Mouse (Mus musculus): ENCODE measurements at regions not wholly inside any gene's neighbourhood (a gene's known extent, or its start where the extent isn't known, plus 50 kb on each side); places are given as distances from the start of the nearest gene placed in this dataset.

DNA sequence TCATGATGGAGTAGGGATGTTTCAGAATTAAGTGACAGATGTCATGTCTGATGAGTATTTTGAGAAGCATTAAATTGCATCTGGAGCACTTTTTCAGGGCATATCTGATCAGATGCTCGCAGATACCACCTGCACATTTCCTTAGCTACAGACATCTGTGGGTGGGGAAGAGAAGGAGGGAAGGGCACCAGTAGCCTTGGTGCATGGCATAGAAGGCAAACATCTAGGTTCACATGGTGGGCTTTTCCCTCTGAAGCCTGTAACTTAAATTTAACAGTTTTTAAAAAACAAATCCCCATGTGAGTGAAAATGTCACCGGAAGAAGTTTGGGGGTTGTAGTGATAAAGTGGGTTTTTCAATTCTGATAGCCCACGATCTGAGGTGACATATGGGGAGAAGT lies 267.1 kb upstream of the Ptger4 start:
- no peak for DNase-seq

- DNase-seq = no peak
Measured at GRCm38 (mm10) chr15:5512546-5512945, 268.6 kb upstream of the Ptger4 start.

- DNase-seq = no peak
Measured at GRCm38 (mm10) chr15:5513146-5513545, 269.2 kb upstream of the Ptger4 start.

- DNase-seq = no peak
Measured at GRCm38 (mm10) chr15:5514217-5514616, 270.2 kb upstream of the Ptger4 start.

DNA sequence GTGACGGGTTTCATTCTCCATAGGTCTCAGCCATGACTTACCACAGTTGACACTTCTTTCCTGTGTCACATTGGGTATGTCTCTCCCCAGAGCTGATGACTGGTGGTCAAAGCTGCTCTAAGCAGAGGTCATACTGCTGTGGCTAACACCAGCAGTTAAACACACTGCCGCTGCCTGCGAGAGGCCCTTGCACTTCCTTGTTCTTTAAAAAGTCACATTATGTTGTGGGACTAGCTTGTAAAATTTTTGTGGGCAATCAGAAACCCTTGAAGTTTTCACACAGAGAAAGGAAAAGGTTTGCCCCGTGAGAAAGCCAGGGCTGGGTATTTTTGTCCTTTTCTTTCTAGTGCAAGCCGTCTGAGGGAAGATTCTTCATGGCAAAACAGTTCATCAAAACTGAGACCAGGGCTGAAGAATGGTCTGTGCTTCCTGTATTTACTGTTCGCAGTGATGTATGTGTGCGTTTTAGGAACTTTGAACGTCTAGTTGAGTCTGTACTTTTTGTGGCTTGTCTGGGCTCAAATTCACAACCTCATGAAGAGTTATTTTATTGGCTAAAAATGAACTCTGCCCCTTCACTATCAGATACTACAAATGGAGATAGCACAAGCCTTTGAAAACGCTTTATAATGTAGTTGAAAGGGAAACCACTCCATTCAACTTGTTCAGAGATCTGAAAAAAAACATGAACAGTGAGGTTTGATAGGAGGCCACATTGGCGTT lies 273.4 kb upstream of the Ptger4 start:
- DNase-seq = no peak

- DNase-seq = no peak
Measured at GRCm38 (mm10) chr15:5519552-5519951, 275.6 kb upstream of the Ptger4 start.

GRCm38 (mm10) chr15:5519997-5520396 lies 276.0 kb upstream of the Ptger4 start:
- no peak for DNase-seq

DNA sequence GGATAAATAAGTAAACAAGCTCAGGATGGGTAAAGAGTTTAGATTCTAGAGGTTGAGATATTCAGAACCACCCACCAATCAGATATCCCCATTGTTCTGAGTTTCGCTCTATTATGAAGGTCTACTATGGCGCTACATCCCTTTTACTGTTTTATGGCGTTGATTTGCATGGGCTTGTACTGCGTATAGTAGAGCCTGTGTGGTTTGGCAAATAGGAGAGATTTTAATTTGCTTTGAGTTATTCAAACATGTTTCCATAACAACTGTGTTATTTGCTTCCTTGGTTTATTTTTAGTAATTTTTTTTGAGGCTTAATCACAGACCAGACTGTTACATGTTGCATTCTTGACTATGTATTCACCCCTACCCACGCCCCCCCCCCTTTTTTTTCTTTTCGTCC lies 284.6 kb upstream of the Ptger4 start:
- no peak for DNase-seq

DNA sequence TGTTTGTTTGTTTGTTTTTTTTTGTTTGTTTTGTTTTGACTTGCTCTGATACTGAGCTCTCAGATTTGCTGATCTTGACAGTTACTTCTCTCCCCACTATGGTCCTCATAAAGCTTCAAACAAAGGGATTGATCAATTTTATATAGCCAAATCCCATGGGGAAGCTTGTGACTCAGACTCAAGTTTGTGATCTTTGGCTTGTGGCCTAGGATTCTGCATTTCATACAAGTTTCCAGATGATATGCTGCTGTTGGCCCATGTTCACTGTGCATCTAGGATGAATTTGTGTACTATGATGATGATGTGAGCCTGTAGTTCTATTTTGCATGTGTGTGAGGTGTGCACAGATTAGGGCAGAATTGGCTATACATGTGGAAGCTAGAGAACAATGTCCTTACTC lies 289.7 kb upstream of the Ptger4 start:
- no peak for DNase-seq

DNA sequence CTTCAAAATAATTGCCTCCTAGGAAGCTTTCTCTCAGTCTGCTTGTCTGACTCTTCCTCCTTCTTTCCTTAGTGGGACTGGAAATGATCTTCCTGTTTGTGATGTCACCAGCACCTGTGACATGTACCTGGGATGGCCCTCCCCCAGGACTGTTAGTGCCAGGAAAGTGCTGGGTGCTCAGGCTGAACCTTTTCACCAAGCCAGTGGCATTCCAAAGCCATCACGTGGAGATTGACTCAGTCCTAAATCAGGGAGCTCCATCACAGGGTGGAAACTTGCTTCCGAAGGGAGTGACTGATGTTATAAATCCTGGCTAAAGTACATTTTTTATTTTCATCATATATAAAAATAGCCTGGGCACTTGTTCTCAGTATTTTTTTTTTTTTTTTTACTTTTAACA lies 293.4 kb upstream of the Ptger4 start:
- no peak for DNase-seq

GRCm38 (mm10) chr15:5539301-5539928 lies 295.4 kb upstream of the Ptger4 start:
- DNase-seq = no peak

GRCm38 (mm10) chr15:5554526-5554925 lies 310.5 kb upstream of the Ptger4 start:
- no peak for DNase-seq

GRCm38 (mm10) chr15:5554926-5555325 lies 310.9 kb upstream of the Ptger4 start:
- no peak for DNase-seq

- no peak for DNase-seq
Measured at GRCm38 (mm10) chr15:5555381-5556066, 311.5 kb upstream of the Ptger4 start.

DNA sequence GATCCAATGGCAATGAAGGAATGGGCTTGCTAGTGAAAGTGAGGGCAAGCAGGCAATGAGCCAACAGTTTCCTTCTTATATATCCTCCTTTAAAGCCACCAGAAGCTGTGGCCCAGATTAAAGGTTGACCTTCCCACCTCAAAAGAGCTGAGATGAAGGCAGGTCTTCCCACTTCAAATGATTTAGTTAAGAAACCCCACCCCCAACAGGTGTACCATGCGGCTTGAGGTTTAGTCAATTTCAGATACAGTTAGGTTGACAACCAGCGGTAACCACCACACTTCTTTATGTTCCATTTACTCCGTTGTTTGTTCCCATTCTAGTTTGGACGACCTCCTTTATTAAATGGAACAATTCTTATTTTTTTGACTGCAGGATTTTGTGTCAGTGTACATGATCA lies 317.8 kb upstream of the Ptger4 start:
- DNase-seq = no peak

GRCm38 (mm10) chr15:5574366-5574765 lies 330.4 kb upstream of the Ptger4 start:
- no peak for DNase-seq

DNA sequence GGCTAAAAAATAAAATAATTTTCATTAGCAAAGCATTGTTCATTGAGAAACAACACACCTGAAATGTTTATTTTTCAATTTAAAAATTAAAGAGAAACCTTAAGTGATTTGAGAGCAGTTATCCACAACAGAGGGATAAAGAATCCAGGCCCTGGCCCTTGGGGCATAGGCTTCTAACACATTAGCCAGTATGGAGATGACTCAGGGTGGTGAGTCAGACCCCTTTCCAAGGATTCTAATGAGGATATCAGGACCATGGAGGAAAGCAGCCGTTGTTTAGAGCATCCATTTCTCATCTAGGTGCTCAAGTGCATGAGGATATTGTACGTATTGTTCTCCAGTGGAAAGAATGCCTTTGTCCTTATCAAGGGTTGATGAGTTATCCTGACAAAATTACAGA lies 335.6 kb upstream of the Ptger4 start:
- DNase-seq = no peak

DNA sequence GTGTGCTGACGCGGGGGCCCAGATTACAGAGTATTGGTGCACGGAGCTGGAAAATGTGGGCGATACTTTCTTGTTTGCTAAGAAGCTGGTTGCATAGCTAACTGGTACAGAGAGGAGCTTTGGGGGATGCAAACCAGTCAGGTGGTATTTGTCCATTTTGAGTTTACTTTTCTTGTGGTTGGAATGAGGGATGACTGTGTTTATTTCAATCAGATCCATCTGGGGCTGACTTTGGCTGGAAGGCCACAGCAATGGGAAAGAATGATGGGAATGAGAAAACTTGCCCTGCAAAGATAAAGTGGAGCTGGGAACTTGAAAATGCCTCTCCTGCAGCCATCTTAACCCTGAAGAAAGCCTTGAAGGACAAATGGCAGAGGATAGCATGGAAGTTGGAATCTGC lies 336.4 kb upstream of the Ptger4 start:
- no peak for DNase-seq

DNA sequence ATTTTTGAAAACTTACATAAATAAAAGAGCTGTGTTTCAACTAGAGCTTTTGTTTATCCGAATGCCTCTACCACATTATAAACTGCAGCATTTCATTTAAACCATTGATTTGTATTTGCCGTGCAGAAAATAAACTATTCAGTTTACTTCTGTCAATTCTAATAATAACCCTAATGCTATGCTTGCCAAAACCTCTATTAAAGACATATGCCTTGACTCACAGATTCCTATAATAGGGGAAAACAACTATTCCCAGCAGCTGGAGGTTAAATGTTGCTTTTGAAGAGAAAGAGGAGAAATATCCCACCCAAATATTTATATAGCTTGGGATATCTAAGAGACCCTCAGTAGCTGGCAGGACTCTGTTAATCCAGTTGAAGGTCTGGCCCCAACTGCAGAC lies 340.4 kb upstream of the Ptger4 start:
- no peak for DNase-seq

DNA sequence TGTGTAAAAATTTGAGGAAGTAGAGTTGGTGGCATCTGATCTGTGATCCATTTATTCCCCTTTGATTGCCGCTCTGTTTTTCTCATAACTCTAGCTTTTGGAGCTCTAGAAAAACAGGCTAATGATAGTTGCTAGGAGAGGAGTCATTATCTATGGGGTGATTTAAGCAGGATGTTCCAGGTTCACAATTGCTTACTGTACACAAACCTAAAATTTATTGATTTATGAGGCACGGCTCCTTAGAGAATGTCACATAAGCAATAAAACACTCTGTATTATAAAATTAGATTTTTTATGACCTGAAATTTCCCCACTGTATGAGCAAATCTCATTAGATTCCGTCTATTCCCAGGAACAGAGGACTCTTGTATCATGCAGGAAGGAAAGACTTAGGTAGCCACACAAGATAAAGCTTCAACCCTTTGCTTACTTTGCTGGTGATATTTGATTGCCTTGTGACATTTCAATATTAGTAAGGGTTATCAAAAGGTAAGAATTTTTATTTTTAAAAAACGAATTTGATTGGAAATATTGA lies 360.8 kb upstream of the Ptger4 start:
- DNase-seq = no peak

GRCm38 (mm10) chr15:5607533-5607932 lies 363.5 kb upstream of the Ptger4 start:
- no peak for DNase-seq

- no peak for DNase-seq
Measured at GRCm38 (mm10) chr15:5623021-5623420, 379.0 kb upstream of the Ptger4 start.

GRCm38 (mm10) chr15:5625367-5625766 lies 381.4 kb upstream of the Ptger4 start:
- DNase-seq = no peak

- no peak for DNase-seq
Measured at GRCm38 (mm10) chr15:5646673-5647072, 402.7 kb upstream of the Ptger4 start.
